Mouse (Mus musculus): ENCODE measurements around the gene Cfap69. TPM values are rescaled to one million over a fixed set of nuclear protein-coding genes. Genes with fewer than 3 reads are reported as not detected.

Cfap69 gene
- polyA plus RNA-seq, 1 experiment from 2014 or later, result 4.1 TPM

DNA sequence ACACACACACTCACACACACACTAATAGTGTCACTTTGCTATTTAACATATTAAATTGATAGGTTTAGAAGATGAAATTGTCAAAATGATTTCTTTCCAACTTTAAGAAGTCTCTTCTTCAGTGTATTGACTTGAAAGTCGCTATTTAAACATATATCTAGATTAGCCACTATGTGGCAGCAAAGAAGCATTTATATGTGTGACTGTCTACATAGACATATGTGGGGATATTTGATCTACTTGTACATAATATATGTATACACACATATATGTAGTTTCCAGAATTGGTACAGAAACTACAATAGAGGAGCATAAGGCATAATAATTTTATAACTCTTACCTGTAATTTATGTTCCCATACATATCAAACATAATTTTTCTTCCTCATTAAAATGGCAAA, 17.9 kb downstream of the Cfap69 start:
- Histone ChIP-seq H3K27ac (no peak overlapping the region), H3K4me1 (no peaks in the 10 kb centered on the region), H3K9me3 (no peaks in the 10 kb centered on the region), H3K4me3 (no peak overlapping the region), H3K9ac (no peak overlapping the region), H3K36me3 (no peaks in the 10 kb centered on the region), H3K4me2 (no peak overlapping the region), H3K27me3 (no peaks in the 10 kb centered on the region)
- no peak for ATAC-seq (ENCODE audit: borderline replicate concordance, extremely low read depth, low FRiP score, low TSS enrichment)
- 11% methylated on average over 1 of the region's 1 CpGs for WGBS

DNA sequence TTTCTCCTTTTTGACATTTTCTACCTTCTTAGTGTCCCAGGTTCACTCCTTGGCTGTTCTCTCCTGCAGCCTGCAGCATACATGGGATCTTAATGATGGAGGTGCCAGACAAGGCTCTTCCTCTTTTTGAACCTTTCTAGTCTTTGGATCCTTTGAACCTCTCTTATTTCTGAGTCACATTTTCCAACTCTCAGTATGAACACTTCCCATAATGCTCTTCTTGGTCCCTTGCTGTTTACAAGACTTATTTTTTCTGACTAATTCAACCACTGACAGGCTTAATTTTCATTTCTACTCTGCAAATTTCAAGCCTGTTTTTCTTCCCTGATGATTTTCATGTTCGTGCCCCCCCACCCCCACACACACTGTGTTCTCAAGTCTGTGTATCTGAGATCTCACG, 25.5 kb downstream of the Cfap69 start:
- Histone ChIP-seq H3K4me3 (no peak overlapping the region), H3K9me3 (no peaks in the 10 kb centered on the region), H3K9ac (no peak overlapping the region), H3K4me1 (no peaks in the 10 kb centered on the region), H3K27me3 (no peaks in the 10 kb centered on the region), H3K4me2 (no peak overlapping the region), H3K36me3 (no peaks in the 10 kb centered on the region), H3K27ac (no peak overlapping the region)
- no peak for ATAC-seq (ENCODE audit: borderline replicate concordance, extremely low read depth, low FRiP score, low TSS enrichment)
- 43% methylated on average over 2 of the region's 2 CpGs for WGBS

DNA sequence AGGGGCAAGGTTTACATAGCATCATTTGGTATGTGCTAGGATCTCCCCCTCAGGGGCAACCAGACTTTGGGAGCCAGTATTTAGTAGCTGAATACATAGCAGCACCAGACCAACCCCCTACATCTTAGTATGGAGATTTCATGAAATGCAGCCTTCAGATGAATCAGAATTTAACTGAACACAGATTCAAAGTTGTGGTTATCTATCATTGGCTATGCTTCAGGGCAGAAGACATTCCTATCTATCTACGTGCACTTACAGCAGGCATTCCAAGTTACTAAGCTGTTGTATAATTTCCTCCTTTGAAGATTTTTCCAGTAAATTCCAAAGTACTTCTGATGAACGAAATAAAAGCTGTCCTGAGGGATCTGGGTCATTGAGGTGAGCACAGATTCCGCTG, 38.5 kb downstream of the Cfap69 start:
- ATAC-seq (ENCODE audit: borderline replicate concordance, extremely low read depth, low FRiP score, low TSS enrichment), result no peak
- no peak overlapping the region for H3K27ac ChIP-seq
- H3K4me2 ChIP-seq, result no peak overlapping the region
- WGBS, result 59% methylated on average over 3 of the region's 3 CpGs
- no peaks in the 10 kb centered on the region for H3K9me3 ChIP-seq
- no peaks in the 10 kb centered on the region for H3K36me3 ChIP-seq
- no peak overlapping the region for H3K4me3 ChIP-seq
- H3K4me1 ChIP-seq, result no peaks in the 10 kb centered on the region
- H3K27me3 ChIP-seq, result no peaks in the 10 kb centered on the region
- H3K9ac ChIP-seq, result no peak overlapping the region

DNA sequence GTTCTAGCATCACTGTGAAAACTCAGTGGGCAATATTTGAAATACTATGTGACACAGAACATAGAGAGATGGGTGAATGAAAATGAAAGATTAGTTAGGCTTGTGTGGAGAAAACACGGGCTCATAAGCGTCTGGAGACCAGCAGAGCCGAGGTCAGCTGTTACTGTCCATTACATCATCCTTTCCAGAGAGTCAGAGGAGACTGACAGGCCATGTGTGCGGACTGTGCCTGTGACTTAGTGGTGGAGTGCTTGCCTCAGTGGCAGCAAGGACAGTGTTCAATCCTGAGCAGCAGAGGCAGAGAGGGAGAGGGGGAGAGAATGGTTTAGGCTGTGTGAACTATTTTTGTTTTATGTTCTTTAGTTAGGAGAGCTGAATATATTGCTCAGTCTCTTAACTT, 45.7 kb downstream of the Cfap69 start:
- no peak overlapping the region for H3K4me3 ChIP-seq
- no peak overlapping the region for H3K27ac ChIP-seq
- H3K27me3 ChIP-seq, result no peaks in the 10 kb centered on the region
- no peak overlapping the region for H3K4me2 ChIP-seq
- no peaks in the 10 kb centered on the region for H3K4me1 ChIP-seq
- no peak overlapping the region for H3K9ac ChIP-seq
- H3K36me3 ChIP-seq, result no peaks in the 10 kb centered on the region
- no peaks in the 10 kb centered on the region for H3K9me3 ChIP-seq
- ATAC-seq (ENCODE audit: borderline replicate concordance, extremely low read depth, low FRiP score, low TSS enrichment), result no peak
- 46% methylated on average over 4 of the region's 4 CpGs for WGBS

DNA sequence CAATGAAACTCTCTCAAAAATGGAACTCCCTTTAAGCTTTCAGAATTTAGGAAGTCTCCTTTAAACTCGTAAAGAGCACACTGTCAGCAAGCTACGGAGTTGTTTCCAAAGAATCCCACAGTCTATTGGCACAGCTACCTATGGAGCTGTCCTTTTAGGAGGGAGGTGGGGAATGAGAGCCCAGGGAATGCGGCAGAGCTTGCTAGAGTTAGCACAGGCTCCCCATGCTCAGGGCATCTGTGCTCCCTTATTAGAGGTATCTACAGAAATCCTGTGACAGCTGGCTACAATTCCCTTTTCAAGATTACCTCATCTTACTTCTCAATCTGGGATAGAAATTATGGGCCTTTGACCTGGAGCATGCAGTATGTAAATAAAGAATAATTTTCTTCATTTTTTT, 53.5 kb downstream of the Cfap69 start:
- ATAC-seq (ENCODE audit: borderline replicate concordance, extremely low read depth, low FRiP score, low TSS enrichment), result no peak
- H3K27me3 ChIP-seq, result no peaks in the 10 kb centered on the region
- H3K4me2 ChIP-seq, result no peak overlapping the region
- no peak overlapping the region for H3K4me3 ChIP-seq
- no peaks in the 10 kb centered on the region for H3K9me3 ChIP-seq
- no peak overlapping the region for H3K9ac ChIP-seq
- WGBS, result 47% methylated on average over 3 of the region's 3 CpGs
- H3K4me1 ChIP-seq, result no peaks in the 10 kb centered on the region
- H3K36me3 ChIP-seq, result no peaks in the 10 kb centered on the region
- no peak overlapping the region for H3K27ac ChIP-seq

DNA sequence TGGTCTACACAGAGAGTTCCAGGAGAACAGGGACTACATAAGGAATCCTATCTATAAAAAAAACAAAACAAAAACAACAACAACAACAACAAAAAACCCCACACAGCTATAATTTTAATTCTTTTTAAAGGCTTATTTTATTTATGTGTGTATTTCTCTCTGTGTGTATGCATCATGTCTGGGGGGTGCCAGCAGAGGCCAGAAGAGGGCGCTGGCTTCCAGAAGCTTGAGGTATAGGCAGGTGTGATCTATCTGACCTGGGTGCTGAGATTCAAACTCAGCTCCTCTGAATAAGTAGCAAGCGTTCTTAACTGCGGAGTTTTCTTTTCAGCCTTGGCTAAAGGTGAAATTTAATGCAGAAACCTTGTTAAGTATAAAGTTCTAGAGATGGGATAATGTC, 76.4 kb downstream of the Cfap69 start:
- Histone ChIP-seq H3K9ac (no peak overlapping the region), H3K4me2 (no peak overlapping the region), H3K9me3 (no peaks in the 10 kb centered on the region), H3K36me3 (no peaks in the 10 kb centered on the region), H3K4me1 (no peaks in the 10 kb centered on the region), H3K27ac (no peak overlapping the region), H3K4me3 (no peak overlapping the region), H3K27me3 (no peaks in the 10 kb centered on the region)
- ATAC-seq (ENCODE audit: borderline replicate concordance, extremely low read depth, low FRiP score, low TSS enrichment), result no peak
- WGBS, result 82% methylated on average over 3 of the region's 3 CpGs

DNA sequence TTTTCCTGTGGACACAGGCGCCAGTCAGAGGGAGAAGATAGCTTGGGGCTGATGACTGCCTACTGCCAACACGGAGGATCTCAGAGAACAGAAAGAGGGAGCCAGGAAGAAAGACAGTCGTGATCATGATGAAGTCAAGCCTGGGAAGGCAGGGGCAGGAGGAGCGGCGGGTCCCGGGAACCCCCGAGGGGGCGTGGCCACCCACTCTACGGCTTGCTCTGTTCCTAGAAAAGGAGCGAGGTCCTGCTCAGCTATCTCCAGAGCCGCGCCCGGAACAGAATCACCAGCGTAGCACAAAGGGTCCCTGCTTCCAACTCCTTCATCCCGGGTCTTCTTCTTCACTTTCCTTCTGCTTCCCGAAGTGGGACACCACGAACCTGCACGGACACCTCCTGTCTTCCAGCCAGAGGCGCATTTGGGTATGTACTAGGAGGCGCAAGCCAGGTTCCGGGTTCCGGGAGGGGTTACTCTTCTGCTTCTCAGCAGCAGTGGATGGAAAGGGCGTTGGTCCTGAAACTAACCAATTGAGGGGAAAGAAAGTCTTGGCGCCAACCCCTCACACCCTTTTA, 90.2 kb downstream of the Cfap69 start, which contains the start of gene Gm8773:
TSS of gene Gm8773 (plus strand) at position 51 of the 569 bp plus-strand sequence.
- 1% methylated on average over 24 of the region's 24 CpGs for WGBS
- no peaks in the 10 kb centered on the region for H3K36me3 ChIP-seq
- peak; percentile 84; the same call in 1 of the 2 replicates for ATAC-seq (ENCODE audit: borderline replicate concordance, extremely low read depth, low FRiP score, low TSS enrichment)
- H3K27ac ChIP-seq, result no peak within 1 kb of the TSS
- H3K9ac ChIP-seq, result peak within 1 kb of the TSS; percentile 21
- peaks cover 17% of the 10 kb centered on the region; the same call in 1 of the 2 replicates for H3K27me3 ChIP-seq
- no peaks in the 10 kb centered on the region for H3K9me3 ChIP-seq
- peak within 1 kb of the TSS; percentile 46 for H3K4me3 ChIP-seq
- peak within 1 kb of the TSS; percentile 83 for H3K4me2 ChIP-seq
- no peaks in the 10 kb centered on the region for H3K4me1 ChIP-seq

DNA sequence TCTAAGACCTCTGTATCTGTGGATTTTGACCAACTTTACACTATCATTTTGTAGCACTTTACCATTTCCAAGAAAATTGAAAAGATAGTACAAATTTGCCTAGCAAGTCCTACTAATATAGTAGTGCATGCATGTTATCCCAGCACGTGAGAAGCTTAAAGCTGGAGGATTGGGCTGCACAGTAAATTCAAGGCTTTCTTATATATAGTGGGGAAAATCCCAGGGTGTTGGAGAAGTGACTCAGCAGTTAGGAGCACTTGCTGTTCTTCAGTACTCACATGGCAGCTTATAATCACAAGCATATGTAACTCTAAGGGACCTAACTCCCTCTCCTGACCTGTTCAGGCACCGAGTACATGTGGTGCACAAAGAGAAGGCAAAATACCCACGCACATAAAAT, 101.6 kb downstream of the Cfap69 start:
- 68% methylated on average over 3 of the region's 3 CpGs for WGBS
- H3K9ac ChIP-seq, result no peak overlapping the region
- peaks cover 15% of the 10 kb centered on the region for H3K4me1 ChIP-seq
- H3K4me2 ChIP-seq, result no peak overlapping the region
- H3K27ac ChIP-seq, result no peak overlapping the region
- no peak for ATAC-seq (ENCODE audit: borderline replicate concordance, extremely low read depth, low FRiP score, low TSS enrichment)
- no peaks in the 10 kb centered on the region for H3K9me3 ChIP-seq
- H3K27me3 ChIP-seq, result no peaks in the 10 kb centered on the region
- no peak overlapping the region for H3K4me3 ChIP-seq
- H3K36me3 ChIP-seq, result no peaks in the 10 kb centered on the region

DNA sequence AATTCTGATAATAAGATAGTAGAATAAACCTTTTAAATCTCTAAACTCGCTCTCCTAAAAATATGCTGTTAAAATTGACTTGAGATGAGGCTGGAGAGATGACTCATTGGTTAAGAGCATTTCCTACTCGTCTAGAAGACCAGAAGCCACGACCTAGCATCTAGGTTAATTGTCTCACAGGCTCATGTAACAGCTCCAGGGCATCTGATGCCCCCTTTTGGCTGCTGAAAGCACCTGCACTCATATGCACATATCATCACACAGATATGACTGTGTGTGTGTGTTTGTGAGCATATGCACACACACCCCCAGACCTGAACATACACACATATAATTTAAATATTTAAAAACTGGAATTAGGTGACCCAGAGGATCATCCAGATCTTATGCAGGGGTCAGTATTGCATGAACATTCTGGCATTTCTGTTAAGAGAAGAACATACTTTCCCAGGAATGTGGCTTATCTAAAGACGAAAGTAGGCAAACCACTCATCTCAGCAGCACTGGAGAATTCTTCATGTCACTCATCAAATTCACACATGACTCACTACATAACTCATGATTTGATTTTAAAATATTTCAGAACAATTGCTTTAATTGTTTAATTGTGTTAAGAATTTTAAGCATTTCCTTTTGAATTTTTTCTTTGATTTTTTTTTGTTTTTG, 102.9 kb downstream of the Cfap69 start:
- no peaks in the 10 kb centered on the region for H3K36me3 ChIP-seq
- H3K9ac ChIP-seq, result no peak overlapping the region
- 55% methylated on average over 4 of the region's 4 CpGs for WGBS
- H3K9me3 ChIP-seq, result no peaks in the 10 kb centered on the region
- no peak overlapping the region for H3K4me2 ChIP-seq
- H3K4me3 ChIP-seq, result no peak overlapping the region
- no peaks in the 10 kb centered on the region for H3K27me3 ChIP-seq
- ATAC-seq (ENCODE audit: borderline replicate concordance, extremely low read depth, low FRiP score, low TSS enrichment), result no peak
- peaks cover 15% of the 10 kb centered on the region for H3K4me1 ChIP-seq
- no peak overlapping the region for H3K27ac ChIP-seq

DNA sequence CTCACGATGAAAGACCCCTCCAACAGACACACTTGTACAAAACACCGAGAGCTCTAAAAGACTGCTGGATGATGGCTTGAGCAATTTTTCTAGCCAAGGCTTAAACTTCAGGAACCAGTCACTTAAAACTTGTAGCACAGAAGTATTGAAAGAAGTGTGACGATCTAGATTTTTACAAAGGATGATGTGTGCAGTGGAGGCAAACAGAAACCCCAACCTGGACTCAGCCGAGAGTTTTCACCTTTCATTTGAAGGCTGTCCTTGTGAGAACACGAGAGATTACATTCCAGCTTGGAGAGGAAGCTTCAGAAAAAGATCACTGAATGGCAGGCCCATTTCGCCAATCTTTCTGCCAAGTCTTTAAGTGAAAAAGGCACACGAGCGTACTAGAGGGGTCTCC, 104.2 kb downstream of the Cfap69 start:
- peaks cover 15% of the 10 kb centered on the region for H3K4me1 ChIP-seq
- WGBS, result 34% methylated on average over 8 of the region's 8 CpGs
- peak overlapping the region; percentile 64 for H3K4me2 ChIP-seq
- H3K27ac ChIP-seq, result peak overlapping the region; percentile 52
- no peaks in the 10 kb centered on the region for H3K27me3 ChIP-seq
- H3K9ac ChIP-seq, result peak overlapping the region; percentile 72
- no peaks in the 10 kb centered on the region; the same call in 1 of the 2 replicates for H3K36me3 ChIP-seq
- peak overlapping the region; percentile 78 for H3K4me3 ChIP-seq
- H3K9me3 ChIP-seq, result no peaks in the 10 kb centered on the region
- no peak for ATAC-seq (ENCODE audit: borderline replicate concordance, extremely low read depth, low FRiP score, low TSS enrichment)

DNA sequence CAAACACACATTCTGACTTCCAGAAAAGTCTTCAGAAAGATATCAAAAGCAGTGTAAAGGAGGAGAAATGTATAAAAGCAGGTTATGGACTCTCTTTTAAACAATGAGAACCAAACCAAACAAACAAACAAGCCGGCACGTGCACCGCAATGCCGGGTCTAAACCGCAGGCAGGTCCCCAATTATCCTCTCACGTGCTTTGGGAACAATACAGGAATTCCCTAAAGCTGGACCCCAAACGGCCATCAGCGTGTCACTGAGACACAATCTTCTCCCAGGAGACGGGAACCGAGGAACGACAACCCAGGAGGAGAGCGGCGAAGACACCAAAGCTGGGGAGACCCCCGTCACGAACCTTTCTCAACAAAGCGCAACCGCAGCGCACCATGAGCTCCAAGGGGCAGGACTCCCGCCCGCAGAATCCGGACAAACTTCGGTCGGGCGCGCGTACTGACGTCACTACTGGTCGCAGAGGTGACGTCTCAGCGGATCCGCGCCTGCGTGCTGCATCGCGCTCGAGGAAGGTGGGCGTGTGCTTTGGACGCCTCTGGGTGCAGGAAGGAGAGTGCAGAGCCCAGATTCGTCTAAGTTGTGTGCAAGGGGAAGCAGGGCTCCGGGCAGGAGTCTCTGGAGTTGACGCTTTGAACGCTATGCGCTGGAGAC, 104.8 kb downstream of the Cfap69 start, which contains the start of gene Gtpbp10:
TSS of gene Gtpbp10 (minus strand) at position 460 of the 662 bp plus-strand sequence.
- peak within 1 kb of the TSS; percentile 72 for H3K9ac ChIP-seq
- H3K4me2 ChIP-seq, result peak within 1 kb of the TSS; percentile 64
- no peaks in the 10 kb centered on the region for H3K9me3 ChIP-seq
- peaks cover 6% of the 10 kb centered on the region for H3K36me3 ChIP-seq
- H3K4me1 ChIP-seq, result peaks cover 15% of the 10 kb centered on the region
- ATAC-seq (ENCODE audit: borderline replicate concordance, extremely low read depth, low FRiP score, low TSS enrichment), result peak; percentile 99
- no peaks in the 10 kb centered on the region for H3K27me3 ChIP-seq
- H3K4me3 ChIP-seq, result peak within 1 kb of the TSS; percentile 78
- peak within 1 kb of the TSS; percentile 52 for H3K27ac ChIP-seq
- WGBS, result under 1% methylated on average over 43 of the region's 43 CpGs

DNA sequence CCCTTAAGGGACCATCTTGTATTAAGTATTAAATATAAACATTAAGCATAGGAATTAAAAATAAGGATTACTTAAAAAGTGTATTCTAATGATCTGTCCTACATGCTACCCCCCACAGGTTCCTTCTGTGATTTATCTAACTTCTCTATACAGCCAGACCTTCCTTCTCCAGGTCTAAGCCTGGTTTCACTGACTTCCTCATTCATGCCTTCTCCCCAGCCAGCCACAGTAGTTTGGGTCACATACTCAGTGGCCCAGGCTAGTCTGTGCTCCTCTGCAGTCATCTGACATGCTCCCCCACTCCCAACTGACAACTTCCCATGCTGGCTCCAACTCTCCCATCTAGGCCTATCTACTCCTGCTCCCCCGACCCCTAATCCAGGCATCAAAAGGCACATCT, 112.9 kb downstream of the Cfap69 start:
- 81% methylated on average over 1 of the region's 1 CpGs for WGBS
- Histone ChIP-seq H3K9ac (no peak overlapping the region), H3K4me2 (no peak overlapping the region), H3K9me3 (no peaks in the 10 kb centered on the region), H3K36me3 (peaks cover 51% of the 10 kb centered on the region), H3K4me3 (no peak overlapping the region), H3K27ac (no peak overlapping the region), H3K4me1 (no peaks in the 10 kb centered on the region), H3K27me3 (no peaks in the 10 kb centered on the region)
- ATAC-seq (ENCODE audit: borderline replicate concordance, extremely low read depth, low FRiP score, low TSS enrichment), result no peak
